Mouse (Mus musculus) forebrain, embryonic 15.5 days (tissue): ENCODE measurements at regions not wholly inside any gene's neighbourhood (a gene's known extent, or its start where the extent isn't known, plus 50 kb on each side); places are given as distances from the start of the nearest gene placed in this dataset.

Source experiments
- ATAC-seq: fragments of 200-750 bp; cut with Nextera tagmentation; replicated peaks from 2 replicates; pipeline ENCODE4 v1.8.0; 2017; ENCODE audit warnings: mild to moderate bottlenecking, moderate TSS enrichment, moderate library complexity
- H3K27ac ChIP-seq: fragments of 300-500 bp; sonication (generic); replicated peaks from 2 replicates; pipeline ENCODE4 v1.5.1; 2015; ENCODE audit warnings: mild to moderate bottlenecking, inconsistent platforms
- H3K27me3 ChIP-seq: fragments of 300-500 bp; sonication (generic); 2 replicates; pipeline ENCODE4 v1.6.1; 2015; ENCODE audit warnings: inconsistent platforms
- H3K36me3 ChIP-seq: fragments of 300-500 bp; sonication (generic); 2 replicates; pipeline ENCODE4 v1.6.1; 2015; ENCODE audit warnings: mild to moderate bottlenecking, inconsistent platforms
- H3K4me1 ChIP-seq: fragments of 300-500 bp; sonication (generic); 2 replicates; pipeline ENCODE4 v1.6.1; 2015; ENCODE audit warnings: inconsistent platforms
- H3K4me2 ChIP-seq: fragments of 300-500 bp; sonication (generic); replicated peaks from 2 replicates; pipeline ENCODE4 v1.6.1; 2015; ENCODE audit warnings: mild to moderate bottlenecking, inconsistent platforms
- H3K4me3 ChIP-seq: fragments of 300-500 bp; sonication (generic); 2 replicates; pipeline ENCODE4 v1.5.1; 2015; ENCODE audit warnings: mild to moderate bottlenecking, inconsistent platforms
- H3K9ac ChIP-seq: fragments of 300-500 bp; sonication (generic); replicated peaks from 2 replicates; pipeline ENCODE4 v1.6.1; 2015; ENCODE audit warnings: mild to moderate bottlenecking, inconsistent platforms
- H3K9me3 ChIP-seq: fragments of 300-500 bp; sonication (generic); 2 replicates; pipeline ENCODE4 v1.6.1; 2016; ENCODE audit warnings: inconsistent platforms
- WGBS: fragments of 180-500 bp; shearing (Covaris S2); methylation state at CpG from one replicate; pipeline ENCODE4 v1.1.7; 2015; ENCODE audit warnings: mixed read lengths; 5-methylcytosine and 5-hydroxymethylcytosine counted together

- no peak overlapping the region for H3K9ac ChIP-seq
- no peak for ATAC-seq
- H3K27me3 ChIP-seq: no peaks in the 10 kb centered on the region
- 82% methylated on average over 5 of the region's 5 CpGs for WGBS
- H3K27ac ChIP-seq: no peak overlapping the region
- no peaks in the 10 kb centered on the region for H3K9me3 ChIP-seq
- H3K36me3 ChIP-seq: no peaks in the 10 kb centered on the region
- H3K4me2 ChIP-seq: no peak overlapping the region
- no peak overlapping the region for H3K4me3 ChIP-seq
- H3K4me1 ChIP-seq: no peaks in the 10 kb centered on the region
Measured at GRCm38 (mm10) chr11:85966207-85966606, 80.0 kb downstream of the Tbx4 start.

GRCm38 (mm10) chr11:85970287-85970686 is 84.1 kb downstream of the Tbx4 start:
- Histone ChIP-seq H3K9me3 (no peaks in the 10 kb centered on the region), H3K27ac (no peak overlapping the region), H3K9ac (no peak overlapping the region), H3K4me2 (no peak overlapping the region), H3K27me3 (no peaks in the 10 kb centered on the region; the same call in 1 of the 2 replicates), H3K4me1 (no peaks in the 10 kb centered on the region), H3K36me3 (no peaks in the 10 kb centered on the region), H3K4me3 (no peak overlapping the region)
- WGBS: 75% methylated on average over 2 of the region's 2 CpGs
- no peak for ATAC-seq

- Histone ChIP-seq H3K4me1 (no peaks in the 10 kb centered on the region), H3K36me3 (no peaks in the 10 kb centered on the region), H3K27me3 (no peaks in the 10 kb centered on the region; the same call in 1 of the 2 replicates), H3K4me3 (no peak overlapping the region), H3K27ac (no peak overlapping the region), H3K4me2 (no peak overlapping the region), H3K9me3 (no peaks in the 10 kb centered on the region), H3K9ac (no peak overlapping the region)
- ATAC-seq: no peak
- 21% methylated on average over 7 of the region's 7 CpGs for WGBS
Measured at GRCm38 (mm10) chr11:85972385-85972784, 86.2 kb downstream of the Tbx4 start.

- no peaks in the 10 kb centered on the region for H3K4me1 ChIP-seq
- H3K4me2 ChIP-seq: no peak overlapping the region
Measured at GRCm38 (mm10) chr11:85973736-85974135, 87.5 kb downstream of the Tbx4 start.

GRCm38 (mm10) chr11:85976693-85977434 is 90.6 kb downstream of the Tbx4 start:
- Histone ChIP-seq H3K4me3 (no peak overlapping the region), H3K4me2 (no peak overlapping the region), H3K27ac (no peak overlapping the region), H3K27me3 (no peaks in the 10 kb centered on the region; the same call in 1 of the 2 replicates), H3K4me1 (no peaks in the 10 kb centered on the region), H3K36me3 (no peaks in the 10 kb centered on the region), H3K9me3 (no peaks in the 10 kb centered on the region), H3K9ac (no peak overlapping the region)
- 79% methylated on average over 18 of the region's 18 CpGs for WGBS
- no peak for ATAC-seq

More at GRCm38 (mm10) chr11:85973736-85974135, 87.5 kb downstream of the Tbx4 start:
- Histone ChIP-seq H3K4me3 (no peak overlapping the region), H3K9me3 (no peaks in the 10 kb centered on the region), H3K36me3 (no peaks in the 10 kb centered on the region), H3K27me3 (no peaks in the 10 kb centered on the region; the same call in 1 of the 2 replicates), H3K9ac (no peak overlapping the region), H3K27ac (no peak overlapping the region)
- 64% methylated on average over 5 of the region's 5 CpGs for WGBS
- ATAC-seq: no peak

- H3K4me2 ChIP-seq: no peak overlapping the region
- H3K27ac ChIP-seq: no peak overlapping the region
- H3K36me3 ChIP-seq: no peaks in the 10 kb centered on the region
- H3K4me1 ChIP-seq: no peaks in the 10 kb centered on the region
- no peaks in the 10 kb centered on the region for H3K27me3 ChIP-seq
- no peak overlapping the region for H3K9ac ChIP-seq
- no peak for ATAC-seq
- H3K9me3 ChIP-seq: no peaks in the 10 kb centered on the region
- H3K4me3 ChIP-seq: no peak overlapping the region
- WGBS: 74% methylated on average over 11 of the region's 11 CpGs
Measured at GRCm38 (mm10) chr11:85980388-85980787, 94.2 kb downstream of the Tbx4 start.

GRCm38 (mm10) chr11:85981561-85981960 is 95.3 kb downstream of the Tbx4 start:
- 65% methylated on average over 4 of the region's 4 CpGs for WGBS
- Histone ChIP-seq H3K4me3 (no peak overlapping the region), H3K27ac (no peak overlapping the region), H3K4me2 (no peak overlapping the region), H3K36me3 (no peaks in the 10 kb centered on the region), H3K9me3 (no peaks in the 10 kb centered on the region), H3K4me1 (no peaks in the 10 kb centered on the region), H3K27me3 (no peaks in the 10 kb centered on the region), H3K9ac (no peak overlapping the region)
- ATAC-seq: no peak

- H3K27me3 ChIP-seq: 0 out of 2 replicates have a peak, but pooled peaks cover 4% of the 10 kb centered on the region
- no peaks in the 10 kb centered on the region for H3K9me3 ChIP-seq
- peaks cover 9% of the 10 kb centered on the region; the same call in 1 of the 2 replicates for H3K4me1 ChIP-seq
- 84% methylated on average over 8 of the region's 8 CpGs for WGBS
- no peak overlapping the region for H3K27ac ChIP-seq
- no peak for ATAC-seq
- H3K9ac ChIP-seq: no peak overlapping the region
- no peak overlapping the region for H3K4me3 ChIP-seq
- no peak overlapping the region for H3K4me2 ChIP-seq
- H3K36me3 ChIP-seq: no peaks in the 10 kb centered on the region
Measured at GRCm38 (mm10) chr11:85986338-85986737, 100.1 kb downstream of the Tbx4 start.

- ATAC-seq: no peak
- H3K4me2 ChIP-seq: no peak overlapping the region
- 0 out of 2 replicates have a peak, but pooled peaks cover 4% of the 10 kb centered on the region for H3K27me3 ChIP-seq
Measured at GRCm38 (mm10) chr11:85987181-85987580, 101.0 kb downstream of the Tbx4 start.

GRCm38 (mm10) chr11:85989536-85989935 is 103.3 kb downstream of the Tbx4 start:
- Histone ChIP-seq H3K4me3 (peak overlapping the region; percentile 21), H3K9ac (no peak overlapping the region), H3K9me3 (no peaks in the 10 kb centered on the region), H3K4me1 (peaks cover 9% of the 10 kb centered on the region; the same call in 1 of the 2 replicates), H3K27ac (no peak overlapping the region), H3K4me2 (peak overlapping the region; percentile 35), H3K36me3 (no peaks in the 10 kb centered on the region), H3K27me3 (peaks cover 6% of the 10 kb centered on the region; the same call in 1 of the 2 replicates)
- 5% methylated on average over 10 of the region's 10 CpGs for WGBS
- ATAC-seq: no peak

More at GRCm38 (mm10) chr11:85987181-85987580, 101.0 kb downstream of the Tbx4 start:
- H3K9me3 ChIP-seq: no peaks in the 10 kb centered on the region
- WGBS: 96% methylated on average over 2 of the region's 2 CpGs
- H3K4me1 ChIP-seq: peaks cover 9% of the 10 kb centered on the region; the same call in 1 of the 2 replicates
- no peak overlapping the region for H3K4me3 ChIP-seq
- no peak overlapping the region for H3K27ac ChIP-seq
- H3K9ac ChIP-seq: no peak overlapping the region
- no peaks in the 10 kb centered on the region for H3K36me3 ChIP-seq

- peaks cover 6% of the 10 kb centered on the region; the same call in 1 of the 2 replicates for H3K27me3 ChIP-seq
- H3K9ac ChIP-seq: no peak overlapping the region
- H3K4me3 ChIP-seq: peak overlapping the region; percentile 21
- peak overlapping the region; percentile 35 for H3K4me2 ChIP-seq
- peaks cover 14% of the 10 kb centered on the region for H3K4me1 ChIP-seq
- no peak overlapping the region for H3K27ac ChIP-seq
- 7% methylated on average over 12 of the region's 12 CpGs for WGBS
- H3K9me3 ChIP-seq: no peaks in the 10 kb centered on the region
- ATAC-seq: no peak
- H3K36me3 ChIP-seq: no peaks in the 10 kb centered on the region
Measured at GRCm38 (mm10) chr11:85989940-85990493, 103.8 kb downstream of the Tbx4 start.

GRCm38 (mm10) chr11:85995318-85996095 is 109.3 kb downstream of the Tbx4 start:
- Histone ChIP-seq H3K4me3 (peak overlapping the region; percentile 37), H3K27ac (no peak overlapping the region), H3K27me3 (peaks cover 2% of the 10 kb centered on the region; the same call in 1 of the 2 replicates), H3K36me3 (no peaks in the 10 kb centered on the region), H3K9ac (peak overlapping the region; percentile 37), H3K4me2 (peak overlapping the region; percentile 47), H3K4me1 (peaks cover 13% of the 10 kb centered on the region), H3K9me3 (no peaks in the 10 kb centered on the region)
- WGBS: 21% methylated on average over 29 of the region's 29 CpGs
- ATAC-seq: no peak
